Mouse (Mus musculus) 3T3-L1 (cell line): ENCODE measurements around the gene Kif24.

Experiments used
- DNase-seq: peaks from one replicate; pipeline ENCODE4 v3.0.0-alpha.2; 2015; ENCODE audit warnings: low read depth, low spot score

Gene Kif24

DNA sequence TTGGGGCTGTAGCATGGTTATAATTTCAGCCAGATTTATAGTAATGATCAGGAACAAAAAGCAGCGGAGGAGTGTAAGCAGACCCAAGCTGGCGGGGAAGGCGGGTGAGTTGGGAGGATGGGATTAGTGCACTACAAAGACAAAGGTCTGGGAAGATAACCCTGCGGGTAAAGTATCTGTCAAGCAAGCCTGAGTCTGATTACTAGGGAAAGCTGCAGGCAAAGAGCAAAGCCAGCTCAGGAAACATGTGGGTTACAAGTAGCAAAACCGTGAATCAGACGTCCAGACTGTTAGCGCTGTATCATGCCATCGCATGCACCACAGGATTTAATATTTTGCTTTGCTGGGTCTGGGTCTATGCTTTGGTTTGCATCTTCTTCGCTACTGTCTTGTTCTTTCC, 58.1 kb downstream of the Kif24 start:
- no peak for DNase-seq

DNA sequence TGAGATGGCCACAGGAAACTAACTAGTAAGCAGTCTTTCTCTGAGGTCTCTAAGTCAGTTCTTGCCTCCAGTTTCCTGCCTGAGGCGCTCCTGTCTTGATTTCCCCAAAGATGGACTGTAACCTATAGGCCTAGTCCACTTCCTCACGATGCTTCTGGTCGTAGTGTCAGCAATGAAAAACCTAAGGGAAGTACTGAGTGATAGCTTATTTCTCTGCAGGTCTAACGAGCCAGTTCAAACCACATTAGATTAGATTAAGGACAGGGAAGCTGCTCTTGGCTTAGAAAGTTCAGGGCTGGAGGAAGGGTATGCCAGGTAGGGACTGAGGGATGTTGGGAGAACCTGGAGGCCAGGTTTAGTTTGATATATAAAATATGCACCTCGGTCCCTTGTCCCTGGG, 63.1 kb downstream of the Kif24 start:
- DNase-seq, result no peak

- no peak for DNase-seq
Measured at GRCm38 (mm10) chr4:41401167-41401566, 63.5 kb downstream of the Kif24 start.

GRCm38 (mm10) chr4:41399904-41400303, 64.8 kb downstream of the Kif24 start:
- peak; percentile 87 for DNase-seq

DNA sequence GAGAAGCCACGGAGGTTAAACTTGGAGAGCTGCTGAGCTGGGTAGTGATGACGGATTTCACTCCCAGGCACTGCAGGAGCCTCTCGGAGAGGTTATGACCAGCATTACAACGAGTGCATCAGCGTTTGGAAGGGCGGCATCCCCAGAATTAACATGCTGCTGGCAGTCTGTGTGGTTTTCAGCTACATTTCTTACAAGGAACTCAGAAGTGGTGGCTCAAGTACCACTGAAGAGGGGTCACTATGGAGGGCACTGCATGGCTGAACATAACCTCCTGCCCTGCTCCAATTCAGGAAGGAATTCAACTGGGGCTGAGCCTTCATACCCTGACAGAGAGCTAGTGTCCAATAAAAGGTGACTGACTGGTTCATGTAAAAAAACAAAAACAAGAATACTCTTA, 66.3 kb downstream of the Kif24 start:
- no peak for DNase-seq

GRCm38 (mm10) chr4:41394651-41395050, 70.0 kb downstream of the Kif24 start:
- DNase-seq, result no peak

GRCm38 (mm10) chr4:41391015-41391414, 73.7 kb downstream of the Kif24 start:
- no peak for DNase-seq

DNA sequence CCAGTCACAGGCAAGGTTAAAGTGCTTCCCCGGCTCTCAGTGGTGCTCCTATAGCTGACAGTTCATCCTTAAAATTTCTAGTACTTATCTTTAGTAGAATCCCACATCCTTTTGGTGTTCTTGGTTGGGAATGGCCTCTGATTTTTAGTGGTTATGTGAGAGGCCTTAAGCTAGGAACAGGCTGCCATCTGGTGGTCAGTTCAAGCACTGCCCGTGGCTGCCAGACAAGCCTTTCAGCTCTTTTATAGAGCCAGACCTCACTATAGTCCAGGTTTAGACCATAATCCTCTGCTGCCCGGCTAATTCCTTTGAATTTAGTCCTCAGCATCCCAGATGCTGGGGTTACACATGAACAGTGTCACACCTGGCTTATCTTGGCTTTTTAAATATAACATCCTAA, 74.6 kb downstream of the Kif24 start:
- DNase-seq, result peak; percentile 92

GRCm38 (mm10) chr4:41389240-41389639, 75.4 kb downstream of the Kif24 start:
- no peak for DNase-seq

GRCm38 (mm10) chr4:41388616-41389015, 76.1 kb downstream of the Kif24 start:
- no peak for DNase-seq

GRCm38 (mm10) chr4:41387755-41388469, 76.8 kb downstream of the Kif24 start:
- DNase-seq, result peak; percentile 30

- DNase-seq, result no peak
Measured at GRCm38 (mm10) chr4:41386412-41386975, 78.2 kb downstream of the Kif24 start.

GRCm38 (mm10) chr4:41381213-41381950, 83.3 kb downstream of the Kif24 start:
- DNase-seq, result no peak

GRCm38 (mm10) chr4:41377567-41377966, 87.1 kb downstream of the Kif24 start:
- no peak for DNase-seq

DNA sequence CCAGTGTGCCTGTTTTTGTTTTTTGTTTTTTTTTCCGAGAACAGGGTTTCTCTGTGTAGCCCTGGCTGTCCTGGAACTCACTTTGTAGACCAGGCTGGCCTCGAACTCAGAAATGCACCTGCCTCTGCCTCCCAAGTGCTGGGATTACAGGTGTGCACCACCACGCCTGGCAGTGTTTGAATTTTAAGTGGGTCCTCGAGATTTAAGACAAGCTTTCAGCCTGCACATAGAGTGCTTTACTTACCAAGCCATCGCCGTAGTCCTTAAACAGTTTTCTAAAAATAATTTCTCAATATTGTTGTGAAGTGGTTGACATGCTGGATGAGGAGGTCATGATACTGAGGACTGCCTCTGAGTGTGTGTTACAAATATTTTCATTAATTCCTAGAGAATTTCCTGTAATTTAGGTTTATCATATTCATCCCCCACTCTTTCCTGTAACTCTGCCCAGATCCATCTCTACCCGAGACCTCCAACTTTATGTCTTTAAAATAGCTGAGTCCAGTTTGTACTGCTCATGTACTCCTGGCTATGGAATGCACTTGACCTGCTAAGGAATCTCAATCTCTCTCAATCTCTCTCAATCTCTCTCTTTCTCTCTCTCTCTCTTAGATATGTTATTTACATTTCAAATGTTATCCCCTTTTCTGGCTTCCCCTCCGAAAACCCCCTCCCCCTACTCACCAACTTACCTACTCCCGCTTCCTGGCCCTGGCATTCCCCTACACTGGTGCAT, 94.8 kb downstream of the Kif24 start:
- no peak for DNase-seq

DNA sequence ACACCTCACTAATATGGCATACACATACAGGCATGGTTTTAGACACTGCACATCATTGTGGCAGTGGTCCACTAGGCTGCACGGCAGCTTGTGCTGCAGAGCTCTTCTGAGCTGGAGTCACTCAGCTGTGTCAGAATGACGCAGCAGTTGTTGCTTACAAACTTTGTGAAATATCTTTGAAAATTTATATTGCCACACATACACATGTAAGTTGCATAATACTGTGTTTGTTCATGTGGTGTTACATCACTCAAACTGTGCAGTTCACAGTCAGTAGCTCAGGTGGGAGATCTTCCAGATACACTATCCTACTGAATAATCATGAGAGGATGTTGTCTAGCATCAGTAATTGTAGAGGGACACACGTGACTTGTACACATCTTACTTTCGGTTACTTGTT, 96.5 kb downstream of the Kif24 start:
- DNase-seq, result no peak

DNA sequence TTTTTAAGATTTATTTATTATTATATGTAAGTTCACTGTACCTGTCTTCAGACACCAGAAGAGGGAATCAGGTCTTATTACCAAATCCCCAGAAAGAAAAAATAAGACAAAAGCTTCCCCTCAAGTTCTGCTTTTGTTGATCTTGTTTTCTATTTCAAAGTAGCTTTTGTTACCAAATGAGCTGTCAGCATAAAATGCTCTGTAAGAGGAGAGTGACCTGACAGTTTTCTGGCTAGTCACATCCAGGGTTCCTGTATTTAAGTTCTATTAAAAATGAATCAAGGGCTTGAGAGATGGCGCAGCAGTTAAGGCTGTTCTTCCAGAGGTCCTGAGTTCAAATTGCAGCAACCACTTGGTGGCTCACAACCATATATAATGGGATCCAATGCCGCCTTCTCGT, 103.6 kb downstream of the Kif24 start:
- no peak for DNase-seq

- DNase-seq, result no peak
Measured at GRCm38 (mm10) chr4:41359358-41359757, 105.3 kb downstream of the Kif24 start.

DNA sequence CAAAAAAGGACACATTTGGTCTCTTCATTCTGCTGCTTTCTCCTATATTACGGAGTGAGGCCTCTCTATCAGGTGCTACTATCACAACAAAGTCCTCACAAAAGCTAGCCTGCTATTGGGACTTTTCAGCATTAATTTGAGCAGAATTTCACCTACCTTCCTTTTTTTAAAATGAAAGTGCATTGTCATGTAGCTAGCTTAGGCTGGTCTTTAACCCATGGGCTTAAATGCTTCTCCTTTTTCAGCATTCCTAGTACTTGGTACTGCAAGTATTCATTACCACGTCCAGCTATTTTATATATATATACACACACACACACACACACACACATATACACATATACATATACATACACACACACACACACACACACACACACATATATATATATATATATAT, 106.0 kb downstream of the Kif24 start:
- no peak for DNase-seq

DNA sequence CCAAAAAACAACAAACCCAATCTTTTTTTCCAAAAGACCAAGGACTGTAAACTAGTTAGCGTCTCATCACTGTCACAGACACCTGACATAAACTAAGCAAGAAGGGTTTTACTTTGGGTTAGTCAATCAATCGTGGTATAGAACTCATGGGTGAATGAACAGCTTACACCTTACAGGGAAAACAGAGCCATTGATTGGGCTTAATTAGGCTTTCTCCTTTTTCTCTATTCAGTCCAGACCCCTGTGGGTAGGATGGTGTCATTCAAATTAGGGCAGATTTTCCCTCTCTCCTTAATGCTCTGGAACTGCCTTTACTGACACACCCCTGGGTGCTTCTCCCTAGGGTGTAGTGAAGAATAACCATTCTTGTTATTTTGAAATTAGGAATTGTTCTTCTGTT, 107.5 kb downstream of the Kif24 start:
- DNase-seq, result no peak

DNA sequence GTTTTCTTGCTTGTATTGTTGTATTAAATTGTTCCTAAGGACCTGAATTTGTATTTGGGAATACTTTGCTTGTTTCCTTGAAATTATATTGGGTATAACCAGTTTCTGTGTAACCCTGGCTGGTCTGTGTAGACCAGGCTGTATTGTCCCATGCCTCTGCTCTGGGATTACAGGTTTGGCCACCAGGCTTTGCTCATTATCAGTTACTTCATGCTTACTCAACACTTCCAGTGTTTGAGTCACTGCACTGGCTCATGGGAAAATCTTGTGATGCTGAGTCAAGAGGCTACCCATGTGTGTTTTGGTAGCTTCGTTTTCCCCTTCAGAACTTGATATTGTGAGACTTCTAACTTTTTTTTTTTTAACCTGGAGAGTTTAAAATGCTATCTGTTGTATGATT, 111.4 kb downstream of the Kif24 start:
- DNase-seq, result peak; percentile 74

DNA sequence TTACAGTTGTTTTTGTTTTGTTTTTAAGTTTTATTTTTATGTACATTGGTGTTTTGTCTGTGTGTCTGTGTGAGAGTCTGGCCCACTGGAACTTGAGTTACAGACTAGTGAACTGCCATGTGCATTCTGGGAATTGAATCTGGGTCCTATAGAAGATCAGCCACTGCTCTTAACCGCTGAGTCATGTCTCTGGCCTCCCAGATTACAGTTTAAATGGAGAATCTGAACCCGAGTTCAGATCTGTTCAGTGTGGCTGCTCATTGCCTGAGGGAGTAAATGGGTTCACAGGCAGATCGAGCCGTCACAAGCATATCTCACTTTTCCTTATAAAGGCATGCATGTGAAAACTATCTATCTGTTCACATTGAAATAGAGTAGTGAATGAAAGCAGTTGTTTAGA, 111.9 kb downstream of the Kif24 start:
- no peak for DNase-seq
